Mouse (Mus musculus): ENCODE data around the gene Slc25a51. TPM values are rescaled to one million over a fixed set of nuclear protein-coding genes. Genes with fewer than 3 reads are reported as not detected.

The Slc25a51 gene
- 82.6 and 86.2 TPM in 2 replicates for polyA plus RNA-seq (2015; fragmentation: Nextera tagmentation; extraction: Ambion mirVana)

DNA sequence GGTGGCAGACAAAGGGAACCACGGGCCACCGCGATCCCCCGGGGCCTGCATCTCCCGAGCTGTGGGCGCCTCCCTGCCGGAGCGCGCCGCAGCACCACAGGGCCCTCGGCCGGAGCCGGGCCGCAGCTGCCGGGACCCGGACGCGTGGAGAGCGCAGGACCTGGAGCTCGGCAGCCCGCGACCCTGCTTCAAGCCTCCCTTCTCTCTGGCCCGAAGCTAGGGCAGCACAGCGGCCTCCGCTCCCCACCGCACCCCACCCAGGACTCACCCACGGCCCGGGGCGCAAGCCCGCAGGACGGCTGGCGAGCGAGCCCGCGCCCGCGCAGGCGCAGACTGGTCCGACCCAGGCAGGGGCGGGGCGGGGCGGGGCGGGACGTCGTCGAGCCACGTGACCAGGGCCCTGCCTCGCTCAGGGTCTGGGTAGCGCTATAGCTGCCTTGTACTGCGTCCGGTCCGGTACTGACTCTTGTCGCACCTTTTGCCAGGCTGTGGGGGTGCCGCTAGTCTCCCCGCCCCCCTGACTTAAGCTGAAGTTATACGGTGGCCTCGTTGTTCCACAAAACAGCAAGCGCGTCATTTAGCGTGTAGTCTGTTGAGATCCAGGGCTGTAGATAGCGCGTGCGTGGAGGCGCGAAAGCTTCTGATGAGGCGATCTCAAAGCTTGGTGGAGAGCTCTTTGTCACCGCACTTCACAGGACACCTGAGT, at the start of gene Slc25a51:
TSS of gene Slc25a51 (minus strand) at position 340 of the 706 bp plus-strand sequence.

Other genes with a start within 250 kb of the Slc25a51 start
- gene Frmpd1, start 223.9 kb downstream of the Slc25a51 start, polyA plus RNA-seq (2015; fragmentation: Nextera tagmentation; extraction: Ambion mirVana), result 0.37 and 0.50 TPM in 2 replicates
- 7.6 and 8.7 TPM in 2 replicates for gene Trmt10b, start 111.6 kb downstream of the Slc25a51 start, polyA plus RNA-seq (2015; fragmentation: Nextera tagmentation; extraction: Ambion mirVana)
- gene Dcaf10, start 66.7 kb downstream of the Slc25a51 start, polyA plus RNA-seq (2015; fragmentation: Nextera tagmentation; extraction: Ambion mirVana), result 7.3 TPM in 2 replicates
- 76.9 and 80.0 TPM in 2 replicates for gene Exosc3, start 66.0 kb downstream of the Slc25a51 start, polyA plus RNA-seq (2015; fragmentation: Nextera tagmentation; extraction: Ambion mirVana)
- gene Shb, start 123.7 kb upstream of the Slc25a51 start, polyA plus RNA-seq (2015; fragmentation: Nextera tagmentation; extraction: Ambion mirVana), result 1.5 and 1.8 TPM in 2 replicates

Data from spleen, postnatal 0 days (tissue).